Mouse (Mus musculus) kidney, adult 11 months (tissue): ENCODE data around the gene Nlrp5.
"Not testable (repeated sequence)": the region's sequence is repeated elsewhere in the genome, so short reads cannot be mapped to it uniquely, and the experiment has no call there.

ENCODE experiments used
- DNase-seq: peaks from one replicate; pipeline ENCODE4 v3.0.0; 2022

Nlrp5 gene

DNA sequence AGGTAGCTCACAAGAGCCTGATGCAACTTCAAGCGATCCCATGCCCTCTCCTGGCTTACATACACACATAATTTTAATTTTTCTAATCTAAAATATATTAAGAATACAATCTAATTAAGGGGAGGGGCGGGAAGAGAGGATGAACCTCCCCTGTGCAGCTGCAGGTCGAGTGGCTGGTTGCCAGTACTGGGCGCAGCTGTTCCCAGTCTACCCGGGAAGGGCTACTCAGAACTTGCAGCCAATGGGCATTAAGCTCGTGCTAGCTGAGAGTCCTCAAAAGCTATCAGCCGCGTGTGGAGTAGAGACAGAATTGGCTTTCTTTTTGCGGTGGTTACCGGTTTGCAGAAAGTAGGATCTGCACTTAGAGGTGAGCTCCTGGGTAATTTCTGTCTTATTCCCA, at the start of gene Nlrp5:
Gene Nlrp5, plus strand, starts transcription at position 301 of the 400 bp plus-strand sequence.
- DNase-seq = no peak

DNA sequence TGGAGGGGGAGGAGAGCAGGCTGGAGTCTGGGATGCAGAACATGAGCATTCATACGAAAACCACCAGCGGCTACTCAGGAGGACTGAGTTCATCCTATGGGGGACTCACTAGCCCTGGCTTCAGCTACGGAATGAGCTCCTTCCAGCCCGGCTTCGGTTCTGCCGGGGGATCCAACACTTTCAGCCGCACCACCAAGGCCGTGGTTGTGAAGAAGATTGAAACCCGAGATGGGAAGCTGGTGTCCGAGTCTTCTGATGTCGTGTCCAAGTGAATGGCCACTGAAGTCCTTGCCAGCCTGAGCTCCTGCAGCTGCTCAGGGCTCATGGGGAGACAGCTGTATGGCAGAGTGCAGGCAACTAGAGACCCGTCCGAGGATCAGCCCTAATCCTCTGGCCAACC, 27.4 kb upstream of the Nlrp5 start:
- not testable (repeated sequence) for DNase-seq

GRCm38 (mm10) chr7:23470201-23470600, 84.5 kb downstream of the Nlrp5 start:
- not testable (repeated sequence) for DNase-seq

- DNase-seq = not testable (repeated sequence)
Measured at GRCm38 (mm10) chr7:23470832-23471231, 85.1 kb downstream of the Nlrp5 start.

DNA sequence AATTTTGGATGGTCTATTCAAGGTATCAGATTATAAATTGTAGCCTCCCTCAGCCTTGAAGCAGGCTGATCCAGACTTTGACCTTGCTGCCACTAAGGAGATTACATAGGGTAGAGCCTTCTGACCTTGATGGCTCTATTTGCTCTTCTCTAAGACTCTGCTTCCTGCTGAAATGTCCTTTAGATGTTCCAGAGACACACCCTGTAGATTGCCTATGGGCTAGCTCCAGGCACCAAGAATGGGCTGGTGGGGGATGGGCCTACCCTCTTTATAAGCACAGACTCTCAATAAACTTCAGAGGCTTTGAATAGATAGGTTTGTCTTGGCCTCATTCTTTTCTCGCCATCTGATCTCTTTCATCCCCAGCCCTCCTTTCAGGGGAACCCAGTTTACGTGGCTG, 87.2 kb downstream of the Nlrp5 start:
- DNase-seq = not testable (repeated sequence)
